9 mouse cellular contexts compared by ENCODE assay signal in the genomic region with DNA sequence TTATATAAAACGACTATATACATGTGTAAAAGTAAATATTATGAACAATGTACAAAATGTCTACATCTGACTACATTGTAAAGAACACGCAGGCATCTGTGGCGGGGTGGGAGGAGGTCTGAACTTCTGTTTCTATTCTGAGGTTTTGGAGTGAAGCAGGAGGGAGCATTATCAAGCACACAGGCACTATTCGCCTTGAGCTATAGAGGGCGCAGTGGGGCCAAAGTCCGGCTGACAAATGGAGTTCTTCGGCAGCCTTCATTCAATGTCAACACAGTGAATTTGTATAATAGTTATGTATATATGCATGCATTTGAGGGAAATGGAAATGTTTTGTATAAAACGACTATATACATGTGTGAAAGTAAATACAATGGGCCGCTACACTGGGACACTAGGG. TPM values are rescaled to one million over a fixed set of nuclear protein-coding genes. Genes with fewer than 3 reads are reported as not detected.
DNase-seq lines count a peak whose midpoint lies in the region; ATAC-seq lines count a peak whose summit lies in the region.
"Had no signal": no experiment of that assay in that cellular context is flagged by ENCODE, and none has a peak within 500 bp of the region (broad histone marks: within the 10 kb centered on the region; RNA-seq: fewer than 3 reads in every experiment).

No protein-coding gene starts in this region.

- H3K36me3 ChIP-seq in liver, embryonic 11.5 days (ENCODE audit: control insufficient read depth, insufficient read depth, low read length): no peaks in the 10 kb centered on the region

- H3K27me3 ChIP-seq in liver, embryonic 11.5 days (replicated peaks; ENCODE audit: control insufficient read depth, insufficient read depth, low read length): no peaks in the 10 kb centered on the region

- H3K4me1 ChIP-seq in liver, embryonic 11.5 days (replicated peaks; ENCODE audit: control insufficient read depth, insufficient read depth, low read length): no peaks in the 10 kb centered on the region

- no peak for ATAC-seq in liver, embryonic 11.5 days (replicated peaks; ENCODE audit: low FRiP score)
- ATAC-seq in monocyte, adult 5-6 weeks (replicated peaks; ENCODE audit: insufficient number of reproducible peaks, low FRiP score, low TSS enrichment, poor library complexity, severe bottlenecking): peak; percentile 73

- H3K4me2 ChIP-seq in liver, embryonic 11.5 days: peak overlapping the region; percentile 70

- no peak overlapping the region for H3K27ac ChIP-seq in liver, embryonic 11.5 days (ENCODE audit: low read depth, low read length)

- 11% methylated on average over 9 of the region's 9 CpGs for WGBS in liver, embryonic 11.5 days

- H3K9ac ChIP-seq in liver, embryonic 11.5 days (ENCODE audit: low read depth, low read length): 0 out of 2 replicates have a peak overlapping the region, but pooled peaks have one; percentile 37

- DNase-seq in urinary bladder, postnatal 25 days (ENCODE audit: low spot score): peak; percentile 26
- no peak for DNase-seq in urinary bladder, postnatal 10 days (ENCODE audit: low spot score)
- DNase-seq in cerebellum, postnatal 10 days: peak; percentile 71 to 74
- DNase-seq in gastrocnemius, adult 8-10 months (ENCODE audit: low spot score in 2 of 2): peak; percentile 23 to 34
- peak; percentile 6 for DNase-seq in hindlimb bud, embryonic 11.5 days (ENCODE audit: extremely low spot score, low read depth, low spot score)
- peak; percentile 47 for DNase-seq in liver, embryonic 11.5 days (ENCODE audit: low spot score)
- peak; percentile 57 to 66 for DNase-seq in thymus, postnatal 36 days

- H3K4me3 ChIP-seq in liver, embryonic 11.5 days (ENCODE audit: low read depth, low read length): peak overlapping the region; percentile 30

- no peaks in the 10 kb centered on the region for H3K9me3 ChIP-seq in liver, embryonic 11.5 days (ENCODE audit: control insufficient read depth, low read length)

RNA-seq across cellular contexts. Expression of a gene that starts 26.1 kb away (rescaled TPM):
- 1 to 10 TPM; 5.6 to 6.8 (median 6.3) TPM for total RNA-seq in gastrocnemius, adult 8-10 months (2022)
- 21.2 TPM in 2 replicates for polyA plus RNA-seq in liver, embryonic 11.5 days (2014; fragmentation: Nextera tagmentation; extraction: Ambion mirVana)
- 3.2 to 19.3 TPM (median 3.9 TPM) in 3 replicates for total RNA-seq in monocyte, adult 5-6 weeks (2017)

RNA-seq across cellular contexts. Expression of a gene that starts 57.3 kb away (rescaled TPM):
- not detected for total RNA-seq in gastrocnemius, adult 8-10 months (2022)
- 1.0 and 1.3 TPM in 2 replicates for polyA plus RNA-seq in liver, embryonic 11.5 days (2014; fragmentation: Nextera tagmentation; extraction: Ambion mirVana)
- total RNA-seq in monocyte, adult 5-6 weeks (2017): not detected in 3 replicates
- polyA plus RNA-seq: frontal cortex, adult 2 months had no signal
